Mouse (Mus musculus) hindbrain, embryonic 16.5 days (tissue): ENCODE results near the gene Eif1. TPM values are rescaled to one million over a fixed set of nuclear protein-coding genes. Genes with fewer than 3 reads are reported as not detected.

Source experiments
- ATAC-seq: fragments of 200-750 bp; cut with Nextera tagmentation; 2 replicates; pipeline ENCODE4 v1.8.0; 2017; ENCODE audit warnings: moderate TSS enrichment, moderate library complexity
- H3K27ac ChIP-seq: fragments of 300-500 bp; sonication (generic); 2 replicates; pipeline ENCODE4 v1.5.1; 2014; ENCODE audit warnings: low read depth, mild to moderate bottlenecking, control low read depth, low read length, moderate library complexity
- H3K27me3 ChIP-seq: fragments of 300-500 bp; sonication (generic); replicated peaks from 2 replicates; pipeline ENCODE4 v1.6.1; 2014; ENCODE audit warnings: low read length; ENCODE audit not compliant: control insufficient read depth, insufficient read depth
- H3K36me3 ChIP-seq: fragments of 300-500 bp; sonication (generic); 2 replicates; pipeline ENCODE4 v1.6.1; 2014; ENCODE audit warnings: mild to moderate bottlenecking, low read length, moderate library complexity, mixed read lengths; ENCODE audit not compliant: control insufficient read depth, insufficient read depth
- H3K4me1 ChIP-seq: fragments of 300-500 bp; sonication (generic); 2 replicates; pipeline ENCODE4 v1.6.1; 2014; ENCODE audit warnings: low read depth, low read length; ENCODE audit not compliant: control insufficient read depth, insufficient read depth
- H3K4me2 ChIP-seq: fragments of 300-500 bp; sonication (generic); 2 replicates; pipeline ENCODE4 v1.6.1; 2014; ENCODE audit warnings: mild to moderate bottlenecking, low read length, control low read depth, moderate library complexity
- H3K4me3 ChIP-seq: fragments of 300-500 bp; sonication (generic); 2 replicates; pipeline ENCODE4 v1.5.1; 2014; ENCODE audit warnings: mild to moderate bottlenecking, low read length, control low read depth, moderate library complexity
- H3K9ac ChIP-seq: fragments of 300-500 bp; sonication (generic); 2 replicates; pipeline ENCODE4 v1.6.1; 2014; ENCODE audit warnings: low read depth, mild to moderate bottlenecking, control low read depth, low read length, moderate library complexity
- H3K9me3 ChIP-seq: fragments of 300-500 bp; sonication (generic); 2 replicates; pipeline ENCODE4 v1.6.1; 2014; ENCODE audit warnings: mild to moderate bottlenecking, low read length, moderate library complexity; ENCODE audit not compliant: control insufficient read depth
- WGBS: fragments of 180-500 bp; shearing (Covaris S2); extraction: QIAGEN DNeasy Blood & Tissue Kit; methylation state at CpG from one replicate; pipeline ENCODE4 v1.1.7; 2014; 5-methylcytosine and 5-hydroxymethylcytosine counted together
- polyA plus RNA-seq: library from polyadenylated mRNA; unstranded; fragments of >200 nt; fragmentation: Nextera tagmentation; extraction: Ambion mirVana; gene quantifications from 2 replicates; pipeline ENCODE4 v1.2.1, GENCODE M21; 2015

Eif1 gene
- polyA plus RNA-seq, 1 experiment from 2014 or later = 1,248 TPM

DNA sequence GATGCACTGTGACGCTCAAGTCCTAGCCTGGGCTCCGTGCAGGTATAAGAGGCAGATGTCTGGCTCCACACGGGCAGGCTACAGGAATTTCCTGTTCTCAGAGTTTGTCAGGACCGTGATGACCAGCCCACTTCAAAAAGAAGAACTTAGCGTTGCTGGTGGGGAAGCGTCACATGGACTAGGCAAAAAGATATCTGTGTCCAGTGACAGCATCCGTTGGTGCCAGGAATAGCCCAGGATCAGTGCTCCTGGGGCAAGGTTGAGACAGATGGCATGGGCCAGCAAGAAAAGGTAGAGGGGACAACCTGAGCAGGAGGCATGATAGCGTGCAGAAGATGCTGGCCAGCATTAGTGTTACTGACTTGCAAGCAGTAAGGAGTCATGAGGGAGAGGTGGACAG, 50.1 kb downstream of the Eif1 start:
- WGBS = 84% methylated on average over 8 of the region's 8 CpGs
- no peak for ATAC-seq
- Histone ChIP-seq H3K27ac (no peak overlapping the region), H3K4me3 (no peak overlapping the region), H3K9ac (no peak overlapping the region), H3K4me2 (no peak overlapping the region), H3K27me3 (no peaks in the 10 kb centered on the region), H3K9me3 (no peaks in the 10 kb centered on the region), H3K36me3 (peaks cover 17% of the 10 kb centered on the region), H3K4me1 (no peaks in the 10 kb centered on the region)

Other genes with a start within 250 kb of the Eif1 start
- gene Krt32, start 231.7 kb upstream of the Eif1 start, polyA plus RNA-seq = not detected in 2 replicates
- not detected in 2 replicates for gene Krt35, start 223.6 kb upstream of the Eif1 start, polyA plus RNA-seq
- not detected in 2 replicates for gene Krt36, start 214.3 kb upstream of the Eif1 start, polyA plus RNA-seq
- gene Krt13, start 198.3 kb upstream of the Eif1 start, polyA plus RNA-seq = 0.09 and 0.26 TPM in 2 replicates
- 0.69 and 1.0 TPM in 2 replicates for gene Krt15, start 184.0 kb upstream of the Eif1 start, polyA plus RNA-seq
- gene Krt19, start 171.2 kb upstream of the Eif1 start, polyA plus RNA-seq = 2.3 and 3.0 TPM in 2 replicates
- 0.08 TPM in 1 of 2 replicates, not detected in the other for gene Krt9, start 126.6 kb upstream of the Eif1 start, polyA plus RNA-seq
- gene Krt14, start 112.3 kb upstream of the Eif1 start, polyA plus RNA-seq = 0.55 TPM in 1 of 2 replicates, not detected in the other
- not detected in 2 replicates for gene Krt16, start 71.0 kb upstream of the Eif1 start, polyA plus RNA-seq
- gene Krt17, start 58.9 kb upstream of the Eif1 start, polyA plus RNA-seq = 0.36 and 0.70 TPM in 2 replicates
- gene Krt42, start 50.0 kb upstream of the Eif1 start, polyA plus RNA-seq = not detected in 2 replicates
- gene Gast, start 14.5 kb downstream of the Eif1 start, polyA plus RNA-seq = 0.52 TPM in 1 of 2 replicates, not detected in the other
- gene Hap1, start 36.2 kb downstream of the Eif1 start, polyA plus RNA-seq = 316 and 333 TPM in 2 replicates
- gene Jup, start 77.9 kb downstream of the Eif1 start, polyA plus RNA-seq = 68.8 and 77.7 TPM in 2 replicates
- 21.5 and 25.5 TPM in 2 replicates for gene P3h4, start 95.0 kb downstream of the Eif1 start, polyA plus RNA-seq
- gene Fkbp10, start 95.8 kb downstream of the Eif1 start, polyA plus RNA-seq = 29.2 and 33.1 TPM in 2 replicates
- 127 TPM in 2 replicates for gene Nt5c3b, start 121.9 kb downstream of the Eif1 start, polyA plus RNA-seq
- gene Klhl10, start 122.0 kb downstream of the Eif1 start, polyA plus RNA-seq = 0.75 and 1.2 TPM in 2 replicates
- 9.1 and 10.4 TPM in 2 replicates for gene Klhl11, start 152.9 kb downstream of the Eif1 start, polyA plus RNA-seq
- 215 and 253 TPM in 2 replicates for gene Acly, start 208.1 kb downstream of the Eif1 start, polyA plus RNA-seq
- 2.2 and 2.5 TPM in 2 replicates for gene Ttc25, start 225.7 kb downstream of the Eif1 start, polyA plus RNA-seq